Mouse (Mus musculus) kidney, embryonic 15.5 days (tissue): ENCODE measurements around the gene Stat2. TPM values are rescaled to one million over a fixed set of nuclear protein-coding genes. Genes with fewer than 3 reads are reported as not detected.
"Not testable (repeated sequence)": the region's sequence is repeated elsewhere in the genome, so short reads cannot be mapped to it uniquely, and the experiment has no call there.

Source experiments
- ATAC-seq: fragments of 200-750 bp; cut with Nextera tagmentation; replicated peaks from 2 replicates; pipeline ENCODE4 v1.8.0; 2017; ENCODE audit warnings: moderate TSS enrichment; ENCODE audit not compliant: low FRiP score
- H3K27ac ChIP-seq: fragments of 300-500 bp; sonication (generic); 2 replicates; pipeline ENCODE4 v1.5.1; 2015; ENCODE audit warnings: mild to moderate bottlenecking, inconsistent platforms
- H3K27me3 ChIP-seq: fragments of 300-500 bp; sonication (generic); 2 replicates; pipeline ENCODE4 v1.6.1; 2015; ENCODE audit warnings: inconsistent platforms
- H3K36me3 ChIP-seq: fragments of 300-500 bp; sonication (generic); 2 replicates; pipeline ENCODE4 v1.6.1; 2015; ENCODE audit warnings: inconsistent platforms
- H3K4me1 ChIP-seq: fragments of 300-500 bp; sonication (generic); 2 replicates; pipeline ENCODE4 v1.6.1; 2015; ENCODE audit warnings: inconsistent platforms
- H3K4me2 ChIP-seq: fragments of 300-500 bp; sonication (generic); 2 replicates; pipeline ENCODE4 v1.6.1; 2015; ENCODE audit warnings: moderate library complexity, mild to moderate bottlenecking, inconsistent platforms
- H3K4me3 ChIP-seq: fragments of 300-500 bp; sonication (generic); replicated peaks from 2 replicates; pipeline ENCODE4 v1.5.1; 2015; ENCODE audit warnings: mild to moderate bottlenecking, inconsistent platforms
- H3K9ac ChIP-seq: fragments of 300-500 bp; sonication (generic); 2 replicates; pipeline ENCODE4 v1.6.1; 2015; ENCODE audit warnings: mild to moderate bottlenecking, inconsistent platforms
- H3K9me3 ChIP-seq: fragments of 300-500 bp; sonication (generic); replicated peaks from 2 replicates; pipeline ENCODE4 v1.6.1; 2016; ENCODE audit warnings: inconsistent platforms
- WGBS: fragments of 180-500 bp; shearing (Covaris S2); methylation state at CpG from one replicate; pipeline ENCODE4 v1.1.7; 2015; ENCODE audit warnings: mixed read lengths; 5-methylcytosine and 5-hydroxymethylcytosine counted together
- polyA plus RNA-seq: library from polyadenylated mRNA; unstranded; fragments of >200 nt; fragmentation: Nextera tagmentation; extraction: Ambion mirVana; gene quantifications from 2 replicates; pipeline ENCODE4 v1.2.1, GENCODE M21; 2015

Stat2 gene
- polyA plus RNA-seq, 1 experiment from 2014 or later: 14.2 TPM

GRCm38 (mm10) chr10:128260376-128260775, 10.0 kb upstream of the Stat2 start:
- not testable (repeated sequence) for H3K27ac ChIP-seq, ATAC-seq, H3K36me3 ChIP-seq, H3K4me3 ChIP-seq, H3K4me1 ChIP-seq, H3K4me2 ChIP-seq, H3K27me3 ChIP-seq, H3K9ac ChIP-seq, H3K9me3 ChIP-seq
- 75% methylated on average over 7 of the region's 7 CpGs for WGBS

GRCm38 (mm10) chr10:128262300-128262699, 8.1 kb upstream of the Stat2 start:
- 83% methylated on average over 22 of the region's 22 CpGs for WGBS
- H3K9me3 ChIP-seq: no peaks in the 10 kb centered on the region
- no peaks in the 10 kb centered on the region for H3K36me3 ChIP-seq
- no peak overlapping the region for H3K4me3 ChIP-seq
- H3K4me2 ChIP-seq: no peak overlapping the region
- H3K27ac ChIP-seq: no peak overlapping the region
- H3K9ac ChIP-seq: no peak overlapping the region
- no peak for ATAC-seq
- H3K27me3 ChIP-seq: no peaks in the 10 kb centered on the region
- no peaks in the 10 kb centered on the region for H3K4me1 ChIP-seq

- Histone ChIP-seq H3K4me2 (no peak overlapping the region), H3K27ac (no peak overlapping the region), H3K36me3 (no peaks in the 10 kb centered on the region), H3K9ac (no peak overlapping the region), H3K9me3 (no peaks in the 10 kb centered on the region), H3K27me3 (no peaks in the 10 kb centered on the region), H3K4me1 (no peaks in the 10 kb centered on the region), H3K4me3 (no peak overlapping the region)
- ATAC-seq: no peak
- WGBS: 81% methylated on average over 6 of the region's 6 CpGs
Measured at GRCm38 (mm10) chr10:128263393-128264310, 6.7 kb upstream of the Stat2 start.

- no peak within 1 kb of the TSS for H3K27ac ChIP-seq
- H3K9ac ChIP-seq: no peak within 1 kb of the TSS
- H3K4me3 ChIP-seq: no peak within 1 kb of the TSS
- 85% methylated on average over 6 of the region's 6 CpGs for WGBS
- no peaks in the 10 kb centered on the region for H3K9me3 ChIP-seq
- no peak for ATAC-seq
- no peak within 1 kb of the TSS for H3K4me2 ChIP-seq
- no peaks in the 10 kb centered on the region for H3K27me3 ChIP-seq
- H3K36me3 ChIP-seq: no peaks in the 10 kb centered on the region
- H3K4me1 ChIP-seq: peaks cover 12% of the 10 kb centered on the region; the same call in 1 of the 2 replicates
Measured at GRCm38 (mm10) chr10:128268371-128268770, 2.0 kb upstream of the Stat2 start, which contains the start of gene Apof. Apof (plus strand) TSS chr10:128268671.

- no peak for ATAC-seq
Measured at GRCm38 (mm10) chr10:128269206-128269910, 1.0 kb upstream of the Stat2 start.

GRCm38 (mm10) chr10:128270866-128271265, 507 bp downstream of the Stat2 start:
- H3K27ac ChIP-seq: peak overlapping the region; percentile 78
- no peaks in the 10 kb centered on the region for H3K9me3 ChIP-seq
- peaks cover 12% of the 10 kb centered on the region; the same call in 1 of the 2 replicates for H3K4me1 ChIP-seq
- no peaks in the 10 kb centered on the region for H3K36me3 ChIP-seq
- ATAC-seq: no peak
- no peaks in the 10 kb centered on the region for H3K27me3 ChIP-seq
- H3K4me2 ChIP-seq: peak overlapping the region; percentile 77
- H3K4me3 ChIP-seq: peak overlapping the region; percentile 76
- 43% methylated on average over 7 of the region's 7 CpGs for WGBS
- peak overlapping the region; percentile 67 for H3K9ac ChIP-seq

More at GRCm38 (mm10) chr10:128269206-128269910, 1.0 kb upstream of the Stat2 start:
- H3K36me3 ChIP-seq: no peaks in the 10 kb centered on the region
- H3K27me3 ChIP-seq: no peaks in the 10 kb centered on the region
- no peak overlapping the region for H3K9ac ChIP-seq
- WGBS: 85% methylated on average over 16 of the region's 16 CpGs
- H3K4me1 ChIP-seq: peaks cover 12% of the 10 kb centered on the region; the same call in 1 of the 2 replicates
- peak overlapping the region; percentile 76; the same call in 1 of the 2 replicates for H3K4me3 ChIP-seq
- no peak overlapping the region for H3K27ac ChIP-seq
- no peaks in the 10 kb centered on the region for H3K9me3 ChIP-seq
- peak overlapping the region; percentile 77 for H3K4me2 ChIP-seq

- Histone ChIP-seq H3K4me2 (no peak overlapping the region), H3K9ac (no peak overlapping the region), H3K9me3 (no peaks in the 10 kb centered on the region), H3K27me3 (no peaks in the 10 kb centered on the region), H3K4me3 (no peak overlapping the region), H3K27ac (no peak overlapping the region), H3K36me3 (no peaks in the 10 kb centered on the region; the same call in 1 of the 2 replicates), H3K4me1 (peaks cover 12% of the 10 kb centered on the region; the same call in 1 of the 2 replicates)
- 67% methylated on average over 2 of the region's 2 CpGs for WGBS
- ATAC-seq: no peak
Measured at GRCm38 (mm10) chr10:128271883-128272282, 1.5 kb downstream of the Stat2 start.

GRCm38 (mm10) chr10:128272819-128273439, 2.6 kb downstream of the Stat2 start:
- peaks cover 12% of the 10 kb centered on the region; the same call in 1 of the 2 replicates for H3K4me1 ChIP-seq
- ATAC-seq, H3K27ac ChIP-seq, H3K4me3 ChIP-seq, H3K9me3 ChIP-seq, H3K27me3 ChIP-seq, H3K9ac ChIP-seq, H3K4me2 ChIP-seq, H3K36me3 ChIP-seq: not testable (repeated sequence)
- WGBS: 88% methylated on average over 7 of the region's 7 CpGs

GRCm38 (mm10) chr10:128275374-128275773, 5.0 kb downstream of the Stat2 start:
- H3K9me3 ChIP-seq, H3K27ac ChIP-seq, H3K4me2 ChIP-seq, H3K9ac ChIP-seq, H3K4me3 ChIP-seq, ATAC-seq, H3K27me3 ChIP-seq, H3K4me1 ChIP-seq: not testable (repeated sequence)
- H3K36me3 ChIP-seq: peaks cover 15% of the 10 kb centered on the region
- WGBS: 97% methylated on average over 1 of the region's 1 CpGs

GRCm38 (mm10) chr10:128278158-128278557, 7.8 kb downstream of the Stat2 start:
- H3K9me3 ChIP-seq: no peaks in the 10 kb centered on the region
- H3K27me3 ChIP-seq: no peaks in the 10 kb centered on the region
- peaks cover 40% of the 10 kb centered on the region for H3K36me3 ChIP-seq
- no peaks in the 10 kb centered on the region for H3K4me1 ChIP-seq
- H3K9ac ChIP-seq: no peak overlapping the region
- no peak overlapping the region for H3K4me3 ChIP-seq
- ATAC-seq: no peak
- no peak overlapping the region for H3K27ac ChIP-seq
- WGBS: 57% methylated on average over 6 of the region's 6 CpGs
- no peak overlapping the region for H3K4me2 ChIP-seq

GRCm38 (mm10) chr10:128280943-128281342, 10.6 kb downstream of the Stat2 start:
- Histone ChIP-seq H3K4me1 (no peaks in the 10 kb centered on the region), H3K9me3 (no peaks in the 10 kb centered on the region), H3K4me2 (no peak overlapping the region), H3K36me3 (peaks cover 55% of the 10 kb centered on the region), H3K4me3 (no peak overlapping the region), H3K27ac (no peak overlapping the region), H3K27me3 (no peaks in the 10 kb centered on the region), H3K9ac (no peak overlapping the region)
- no peak for ATAC-seq
- WGBS: 84% methylated on average over 6 of the region's 6 CpGs

GRCm38 (mm10) chr10:128281682-128282081, 11.3 kb downstream of the Stat2 start:
- no peaks in the 10 kb centered on the region for H3K9me3 ChIP-seq

More at GRCm38 (mm10) chr10:128281682-128282081, 11.3 kb downstream of the Stat2 start:
- Histone ChIP-seq H3K4me2 (no peak overlapping the region), H3K27me3 (no peaks in the 10 kb centered on the region), H3K4me1 (no peaks in the 10 kb centered on the region), H3K27ac (no peak overlapping the region), H3K9ac (no peak overlapping the region), H3K36me3 (peaks cover 63% of the 10 kb centered on the region), H3K4me3 (no peak overlapping the region)
- 92% methylated on average over 14 of the region's 14 CpGs for WGBS
- ATAC-seq: no peak
